Mouse (Mus musculus): ENCODE measurements around the gene Limk1.
"Not testable (repeated sequence)": the region's sequence is repeated elsewhere in the genome, so short reads cannot be mapped to it uniquely, and the experiment has no call there.

Gene Limk1

DNA sequence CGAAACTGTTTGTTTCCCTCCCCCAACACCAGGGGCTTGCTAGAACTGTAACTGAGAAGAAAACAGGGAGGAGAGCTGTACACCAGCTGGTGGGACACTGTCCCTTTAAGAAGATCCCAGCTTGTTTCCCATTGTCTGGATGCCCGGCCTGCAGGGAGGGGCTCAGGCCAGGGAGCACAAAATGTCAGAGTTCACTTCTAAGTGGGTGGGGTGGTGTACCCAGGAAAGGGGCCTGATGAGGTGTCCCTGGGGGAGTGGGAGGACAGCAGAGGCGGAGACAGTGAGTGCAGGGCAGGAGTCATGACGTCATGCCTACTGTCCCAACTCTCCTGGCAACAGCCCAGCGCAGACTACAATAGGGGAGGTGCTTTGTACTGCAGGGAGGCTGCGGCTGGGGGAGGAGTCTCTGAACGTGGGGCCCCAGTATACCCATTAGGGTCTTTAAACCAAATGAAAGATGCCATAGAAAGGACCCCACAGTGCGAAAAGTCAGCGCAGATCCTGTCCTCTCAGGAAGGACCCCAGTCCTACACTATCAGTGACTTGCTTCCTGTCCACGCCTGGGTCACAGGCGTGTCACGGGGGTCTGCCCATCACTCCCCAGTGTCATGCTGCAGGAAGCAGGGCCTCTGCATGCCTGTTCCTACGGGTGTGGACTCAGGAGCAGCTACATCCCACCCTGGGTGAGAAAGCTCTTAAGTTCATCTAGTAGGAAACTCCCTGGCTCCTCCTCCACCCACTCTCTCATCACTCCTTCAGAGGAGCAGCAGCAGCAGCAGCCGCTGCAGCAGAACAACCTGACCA lies 12.2 kb downstream of the Limk1 start:
- peak; percentile 99 for DNase-seq

DNA sequence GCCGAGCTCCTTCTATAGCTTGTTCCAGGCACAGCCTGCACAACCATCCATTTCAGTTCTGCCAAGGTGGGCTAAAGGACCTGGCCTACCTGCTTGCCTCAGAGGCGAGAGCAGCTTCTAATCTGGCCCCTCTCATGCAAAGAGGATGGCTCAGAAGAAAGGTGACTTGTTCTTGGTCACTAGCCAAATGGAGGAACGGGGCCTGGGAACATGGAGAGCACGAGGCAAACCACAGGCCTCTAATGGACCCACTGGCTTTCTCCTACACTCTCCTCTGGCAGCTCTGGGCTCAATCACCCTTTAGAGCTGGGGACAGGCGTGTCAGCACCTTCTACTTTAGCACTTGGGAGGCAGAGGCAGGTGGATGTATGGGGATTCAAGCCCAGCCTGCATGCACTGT lies 13.4 kb downstream of the Limk1 start:
- DNase-seq: peak; percentile 88

DNA sequence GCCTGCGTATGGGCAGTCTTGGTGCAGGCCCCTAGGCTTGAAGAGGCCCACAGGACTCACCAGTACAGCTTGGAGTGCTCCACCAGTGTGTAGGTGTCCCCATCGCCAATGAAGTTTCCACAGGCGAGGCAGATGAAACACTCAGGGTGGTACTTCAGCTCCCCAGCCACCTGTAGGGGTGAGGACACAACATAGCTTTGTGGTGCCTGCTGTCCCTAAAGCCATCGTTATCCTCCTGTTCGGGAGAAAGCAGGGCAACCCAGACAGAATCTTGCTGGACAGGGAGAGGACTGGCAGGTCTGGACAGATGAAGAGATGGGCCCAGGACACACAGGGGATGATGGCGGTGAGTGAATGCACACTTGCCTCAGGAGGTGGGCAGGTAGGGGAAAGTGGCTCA lies 15.8 kb downstream of the Limk1 start:
- peak; percentile 91 for DNase-seq

DNA sequence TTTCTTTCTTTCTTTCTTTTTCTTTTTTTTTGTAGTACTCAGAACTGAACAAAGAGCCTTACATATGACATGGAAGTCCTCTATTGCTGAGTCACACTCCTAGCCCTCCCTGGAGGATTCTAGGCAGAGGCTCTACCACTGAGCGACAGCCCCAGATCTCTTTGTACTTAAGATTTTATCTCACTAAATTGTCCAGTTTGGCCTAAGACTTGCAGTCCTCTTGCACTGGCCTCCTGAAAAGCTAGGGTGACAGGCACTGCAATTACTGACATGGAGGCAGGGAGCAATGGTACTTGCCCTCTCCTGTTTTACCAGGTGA lies 16.2 kb downstream of the Limk1 start:
- DNase-seq: peak; percentile 83

DNA sequence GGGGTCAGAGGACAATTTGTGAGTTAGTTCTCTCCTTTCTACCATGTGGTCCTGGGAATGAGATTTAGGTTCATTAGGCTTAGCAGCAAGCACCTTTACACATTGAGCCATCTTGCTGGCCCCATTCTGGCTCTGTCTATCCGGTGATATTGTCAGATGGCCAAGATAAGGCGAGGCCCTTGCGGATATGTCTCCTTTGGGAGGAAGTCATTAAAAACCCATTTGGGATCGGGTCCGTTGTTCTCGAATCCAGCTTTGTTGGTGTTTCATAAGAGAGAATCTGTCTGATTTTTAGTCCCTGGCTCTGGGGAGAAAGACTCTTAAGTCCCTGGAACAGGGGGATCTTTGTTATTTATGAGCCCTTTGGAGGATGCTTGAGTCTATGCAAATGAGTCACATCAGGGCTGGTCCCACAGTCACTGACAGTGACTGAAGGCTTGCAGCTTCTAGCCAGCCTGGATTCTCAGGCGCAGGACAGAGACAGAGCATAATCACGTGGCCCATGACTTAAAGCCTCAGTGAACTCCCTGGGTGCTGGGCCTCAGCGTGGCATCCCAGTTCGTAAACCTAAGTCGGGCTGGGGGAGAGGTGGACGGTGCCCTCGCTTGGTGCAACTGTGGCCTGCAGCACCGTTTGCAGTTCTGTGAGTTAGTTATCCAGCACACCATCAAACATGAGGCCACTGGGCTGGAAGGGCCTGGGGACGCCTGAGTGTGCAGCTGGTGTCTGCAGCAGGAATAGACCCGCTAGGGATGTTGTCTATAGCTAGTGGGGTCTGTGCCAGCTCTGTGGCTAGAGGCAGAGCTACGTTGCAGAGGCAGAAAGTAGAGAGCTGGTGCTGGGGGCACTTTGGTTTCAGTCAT lies 16.8 kb downstream of the Limk1 start:
- peak; percentile 95 for DNase-seq

GRCm38 (mm10) chr5:134669001-134669708 lies 19.2 kb downstream of the Limk1 start:
- DNase-seq: peak; percentile 88

DNA sequence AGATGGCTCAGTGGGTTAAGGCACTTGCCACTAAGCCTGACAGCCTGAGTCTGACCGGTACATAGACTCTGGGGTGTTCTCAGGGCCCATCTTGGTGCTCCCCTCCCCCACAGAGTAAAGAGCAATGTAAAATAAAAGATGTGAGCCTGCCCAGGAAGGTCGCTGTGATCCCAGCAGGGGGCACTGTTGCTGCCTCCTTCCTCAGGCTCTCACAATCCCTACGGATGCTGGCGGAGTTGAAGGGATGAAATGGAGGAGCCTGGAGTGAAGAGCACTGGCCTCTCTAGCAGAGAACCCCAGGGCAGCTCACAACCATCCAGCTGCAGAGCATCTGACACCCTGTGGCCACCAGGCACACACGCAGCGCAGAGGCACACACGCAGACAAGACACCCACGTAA lies 19.9 kb downstream of the Limk1 start:
- DNase-seq: no peak

DNA sequence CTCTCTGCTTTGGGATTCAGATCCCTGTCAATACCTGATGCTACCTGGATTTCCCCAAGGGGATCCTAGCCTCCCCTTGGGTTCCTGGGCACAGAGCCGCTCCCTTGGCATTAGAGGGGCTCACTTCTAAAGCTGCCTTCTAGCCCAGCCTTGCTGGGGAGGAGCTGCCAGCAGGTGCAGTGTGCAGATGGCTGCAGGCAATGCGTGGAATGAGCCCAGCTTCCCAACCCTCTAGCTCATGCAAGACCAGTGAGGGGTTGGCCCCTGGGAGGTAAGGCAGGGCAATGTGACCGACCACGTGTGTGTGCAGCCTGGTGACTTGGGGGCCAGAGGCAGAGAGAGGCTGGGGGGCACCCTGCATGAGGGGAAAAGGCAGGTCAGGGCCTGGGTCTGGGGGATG lies 31.7 kb downstream of the Limk1 start:
- no peak for DNase-seq

DNA sequence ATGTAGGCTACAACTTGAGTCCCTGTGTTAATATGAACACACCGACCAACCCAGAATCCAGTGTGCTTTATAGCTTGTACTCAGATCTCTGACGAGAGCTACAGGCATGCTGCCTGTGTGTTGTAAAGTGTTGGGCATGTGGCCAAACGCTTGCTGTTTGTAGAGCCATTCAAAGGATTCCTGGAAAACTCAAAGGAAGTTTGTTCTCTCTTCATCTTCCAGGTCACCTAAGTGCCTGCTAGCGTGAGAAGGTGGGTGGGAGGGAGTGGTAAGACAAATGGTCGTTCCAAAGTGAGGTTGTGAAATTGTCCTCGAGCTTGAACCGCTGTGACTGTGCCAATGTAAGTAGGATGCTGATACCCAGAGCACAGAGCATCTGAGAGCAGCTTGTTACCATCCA lies 36.4 kb downstream of the Limk1 start:
- peak; percentile 82 for DNase-seq

- DNase-seq: no peak
These were observed 37.5 kb downstream of the Limk1 start for GRCm38 (mm10) chr5:134650926-134651325.

GRCm38 (mm10) chr5:134648976-134649375 lies 39.4 kb downstream of the Limk1 start:
- not testable (repeated sequence) for DNase-seq

DNA sequence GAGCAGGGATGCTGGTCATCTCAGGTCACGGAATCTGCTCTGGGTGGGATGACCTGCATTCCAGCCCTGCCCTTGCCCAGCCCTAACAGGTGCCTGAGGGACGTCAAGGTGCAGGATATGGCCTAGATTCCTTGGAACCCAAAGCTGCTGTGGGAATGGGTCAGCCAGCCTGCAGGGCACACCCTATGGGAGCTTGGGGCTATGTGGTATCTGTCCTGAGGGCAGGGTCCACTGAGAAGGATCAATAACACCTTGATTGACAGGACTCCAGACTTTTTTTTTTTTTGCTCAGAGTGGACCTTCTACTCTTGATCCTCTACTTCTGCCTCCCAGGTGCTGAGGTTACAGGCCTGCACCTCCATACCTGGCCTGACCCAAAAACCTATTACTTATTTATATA lies 41.0 kb downstream of the Limk1 start:
- no peak for DNase-seq

GRCm38 (mm10) chr5:134646461-134646860 lies 41.9 kb downstream of the Limk1 start:
- no peak for DNase-seq

DNA sequence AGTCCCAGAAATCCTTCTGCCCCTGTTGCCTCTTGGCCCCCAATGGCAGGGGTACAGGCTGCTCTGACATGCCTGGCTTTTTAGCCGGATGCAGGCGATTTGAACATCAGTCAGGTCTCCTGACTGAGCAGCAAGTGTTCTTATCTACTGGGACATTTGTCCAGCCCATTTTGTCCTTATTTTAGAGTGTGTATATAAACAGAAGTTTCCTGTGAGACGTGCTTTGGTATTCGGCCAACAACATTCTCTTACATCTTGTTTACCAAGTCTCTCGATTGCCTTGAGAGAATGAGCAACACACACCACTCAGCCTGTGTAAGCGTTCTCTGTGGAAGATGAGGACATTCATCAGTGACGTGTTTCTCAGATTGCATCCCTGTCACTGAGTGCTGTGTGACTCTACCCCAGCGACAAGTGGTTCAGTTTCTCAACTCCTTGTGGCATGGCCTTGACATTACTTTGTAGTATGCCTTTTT lies 43.7 kb downstream of the Limk1 start:
- peak; percentile 98 for DNase-seq

- no peak for DNase-seq
These were observed 44.3 kb downstream of the Limk1 start for GRCm38 (mm10) chr5:134644121-134644520.

DNA sequence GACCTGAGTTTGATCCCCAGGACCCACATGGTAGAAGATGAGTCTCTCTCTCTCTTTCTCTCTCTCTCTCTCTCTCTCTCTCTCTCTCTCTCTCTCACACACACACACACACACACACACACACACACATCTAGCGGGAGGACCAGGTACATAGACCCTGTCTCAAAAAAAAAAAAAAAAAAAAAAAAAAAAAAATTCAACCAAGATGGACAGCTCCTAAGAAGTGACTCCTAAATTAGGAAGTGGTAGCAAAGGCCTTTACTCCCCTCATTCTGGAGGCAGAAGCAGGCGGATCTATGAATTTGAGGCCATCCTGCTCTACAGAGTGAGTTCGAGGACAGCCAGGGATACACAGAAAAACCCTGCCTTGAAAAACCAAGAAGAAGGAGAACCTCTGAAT lies 48.0 kb downstream of the Limk1 start:
- no peak for DNase-seq

DNA sequence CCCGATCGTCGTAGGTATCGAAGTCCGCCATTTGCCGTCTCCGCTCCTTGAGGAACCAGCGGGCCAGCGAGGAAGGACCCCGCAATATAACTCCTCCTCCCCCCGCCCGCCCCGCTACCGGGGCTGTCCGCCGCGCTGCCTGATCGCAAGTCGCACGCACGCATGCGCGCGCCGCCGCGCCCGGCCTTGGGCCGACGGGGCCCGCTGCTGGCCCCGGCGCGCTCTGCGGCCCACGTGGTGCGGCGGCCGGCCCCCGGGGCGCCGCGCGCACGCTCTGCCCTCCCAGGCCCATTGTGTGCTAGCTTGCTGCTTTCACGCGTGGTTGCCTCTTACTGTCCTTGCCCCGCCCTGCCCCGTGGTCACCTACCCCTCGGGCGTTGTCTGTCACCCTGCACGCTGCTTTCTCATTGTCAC lies 49.1 kb downstream of the Limk1 start, which contains the start of gene Eif4h:
Gene Eif4h, minus strand, starts transcription at position 222 of the 414 bp plus-strand sequence.
- peak; percentile 100 for DNase-seq

GRCm38 (mm10) chr5:134638461-134639268 lies 49.7 kb downstream of the Limk1 start:
- no peak for DNase-seq

DNA sequence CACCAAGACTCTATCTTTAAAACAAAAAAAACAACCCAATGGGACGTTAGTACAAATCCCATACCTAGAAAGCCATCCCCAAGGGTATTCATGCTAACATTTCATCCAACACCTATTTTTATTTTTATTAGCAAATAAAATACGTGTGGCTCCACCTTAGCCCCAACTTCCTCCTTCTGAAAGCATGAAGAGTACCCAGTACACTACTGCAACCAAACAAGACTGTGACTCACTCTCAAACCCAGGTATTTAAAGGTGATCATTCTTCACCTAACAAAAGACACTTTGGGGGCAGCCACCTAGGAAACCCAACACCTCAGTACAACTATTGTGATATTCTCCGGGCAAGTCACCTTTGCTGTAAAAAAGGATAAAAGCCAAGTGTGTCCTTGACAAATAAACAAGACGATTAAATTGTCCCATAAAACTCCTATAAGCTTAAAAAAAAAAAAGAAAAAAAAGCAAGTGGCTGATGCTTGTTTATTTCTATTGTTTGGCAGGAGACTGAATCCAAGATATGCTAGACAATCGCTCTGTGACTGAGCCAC lies 50.5 kb downstream of the Limk1 start:
- no peak for DNase-seq

DNA sequence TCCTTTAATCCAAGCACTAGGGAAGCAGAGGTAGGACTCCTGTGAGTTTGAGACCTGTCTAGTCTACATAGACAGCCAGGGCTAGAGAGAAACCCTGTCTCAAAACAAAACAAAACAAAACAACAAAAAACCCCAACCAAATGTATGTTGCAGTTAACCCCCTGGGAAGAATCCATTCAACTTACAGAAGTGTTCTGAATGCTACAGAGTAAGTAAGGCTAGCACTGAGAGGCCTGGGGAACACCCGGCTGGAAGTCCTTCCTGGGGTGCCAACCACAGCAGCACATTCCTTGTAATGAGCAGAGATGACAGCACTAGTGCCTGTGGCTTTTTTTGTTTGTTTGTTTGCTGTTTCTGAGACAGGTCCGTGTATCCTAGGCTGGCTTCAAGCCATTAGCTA lies 55.6 kb downstream of the Limk1 start:
- DNase-seq: no peak

DNA sequence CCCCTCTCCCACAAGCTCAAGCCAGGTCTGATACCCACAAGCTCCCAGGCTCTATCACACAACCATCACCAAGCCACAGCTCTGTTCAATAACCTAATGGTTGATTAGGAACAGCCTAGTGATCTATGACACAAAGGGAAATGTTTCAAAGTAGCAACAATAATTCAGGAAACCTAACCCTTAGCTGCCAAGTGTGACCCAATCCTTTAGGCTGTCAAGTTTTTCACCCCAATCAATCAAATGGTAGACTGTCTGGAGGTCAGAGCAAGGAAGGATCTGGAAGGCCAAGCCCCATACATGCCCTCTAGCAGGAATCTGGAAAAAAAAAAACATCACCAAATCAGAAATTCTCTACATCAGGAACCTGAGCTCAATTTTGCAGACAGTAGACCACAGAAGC lies 57.6 kb downstream of the Limk1 start:
- no peak for DNase-seq

DNA sequence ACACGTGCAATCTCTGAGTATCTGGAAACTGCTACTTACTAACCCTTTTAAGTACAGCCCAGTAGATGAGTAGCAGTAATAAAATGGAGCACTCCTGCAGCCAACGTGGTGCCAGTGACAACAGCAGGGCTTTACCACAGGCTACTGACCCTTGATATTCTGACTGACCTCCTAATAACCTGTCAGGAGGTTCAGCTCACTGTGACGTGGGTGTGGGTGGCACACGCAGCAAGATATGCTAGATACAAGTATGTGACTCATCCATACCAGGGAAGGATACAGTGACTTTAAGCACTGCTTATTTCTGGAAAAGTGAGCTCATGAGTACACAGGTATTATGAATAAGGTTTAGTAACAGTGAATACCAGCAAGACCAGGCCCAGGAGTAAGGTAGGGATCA lies 58.9 kb downstream of the Limk1 start:
- no peak for DNase-seq
